Mouse (Mus musculus) lung, adult 2 months (tissue): Measurements from ENCODE around the gene Epas1.

ENCODE experiments used
- CTCF ChIP-seq: fragments of 200-500 bp; IDR thresholded peaks from 2 replicates; pipeline ENCODE4 v1.5.1; 2011; ENCODE audit warnings: mild to moderate bottlenecking, low read length, control low read depth; ENCODE audit not compliant: insufficient read depth
- POLR2A ChIP-seq: fragments of 200-500 bp; IDR thresholded peaks from 2 replicates; pipeline ENCODE4 v1.6.1; 2011; ENCODE audit warnings: low read depth, mild to moderate bottlenecking, control low read depth, low read length, borderline replicate concordance; ENCODE audit errors: extremely low read depth

- no peak for TF ChIP-seq CTCF
- no peak for TF ChIP-seq POLR2A
Measured at GRCm38 (mm10) chr17:86880056-86880455, 126.6 kb downstream of the Epas1 start.
